Mouse (Mus musculus) embryonic facial prominence, embryonic 10.5 days (tissue): ENCODE measurements around the gene Rras. TPM values are rescaled to one million over a fixed set of nuclear protein-coding genes. Genes with fewer than 3 reads are reported as not detected.
A peak's percentile ranks its signal among the peaks of the same experiment; 100 is the strongest.

Source experiments
- DNase-seq: peaks from one replicate; pipeline ENCODE4 v3.0.0-alpha.2; 2017; ENCODE audit warnings: low spot score
- H3K27ac ChIP-seq: fragments of 300-500 bp; sonication (generic); replicated peaks from 2 replicates; pipeline ENCODE4 v1.5.1; 2016; ENCODE audit warnings: mild to moderate bottlenecking
- H3K27me3 ChIP-seq: fragments of 300-500 bp; sonication (generic); replicated peaks from 2 replicates; pipeline ENCODE4 v1.6.1; 2016; ENCODE audit warnings: low read depth, mild to moderate bottlenecking; ENCODE audit not compliant: poor library complexity, severe bottlenecking
- H3K36me3 ChIP-seq: fragments of 300-500 bp; sonication (generic); replicated peaks from 2 replicates; pipeline ENCODE4 v1.6.1; 2016; ENCODE audit warnings: mild to moderate bottlenecking, moderate library complexity
- H3K4me1 ChIP-seq: fragments of 300-500 bp; sonication (generic); 2 replicates; pipeline ENCODE4 v1.6.1; 2016
- H3K4me3 ChIP-seq: fragments of 300-500 bp; sonication (generic); 2 replicates; pipeline ENCODE4 v1.5.1; 2016; ENCODE audit warnings: mild to moderate bottlenecking, moderate library complexity
- H3K9me3 ChIP-seq: fragments of 300-500 bp; sonication (generic); 2 replicates; pipeline ENCODE4 v1.6.1; 2016; ENCODE audit warnings: mild to moderate bottlenecking
- WGBS: fragments of 180-500 bp; shearing (Covaris S2); methylation state at CpG from one replicate; pipeline ENCODE4 v1.1.7; 2016; 5-methylcytosine and 5-hydroxymethylcytosine counted together
- polyA plus RNA-seq: library from polyadenylated mRNA; unstranded; fragments of >200 nt; fragmentation: Nextera tagmentation; extraction: Ambion mirVana; gene quantifications from 2 replicates; pipeline ENCODE4 v1.2.1, GENCODE M21; 2016

The Rras gene
- polyA plus RNA-seq, 1 experiment from 2014 or later, result 20.3 TPM

- peak; percentile 54 for DNase-seq
Observed at GRCm38 (mm10) chr7:45051601-45051974, 33.8 kb downstream of the Rras start.

GRCm38 (mm10) chr7:45052181-45052861 lies 34.6 kb downstream of the Rras start:
- H3K27ac ChIP-seq, result peak overlapping the region; percentile 99
- H3K9me3 ChIP-seq, result no peaks in the 10 kb centered on the region
- peaks cover 46% of the 10 kb centered on the region for H3K4me1 ChIP-seq
- H3K36me3 ChIP-seq, result peaks cover 41% of the 10 kb centered on the region
- peak overlapping the region; percentile 97 for H3K4me3 ChIP-seq
- peak; percentile 58 for DNase-seq
- H3K27me3 ChIP-seq, result no peaks in the 10 kb centered on the region
- WGBS, result under 1% methylated on average over 38 of the region's 38 CpGs

More at GRCm38 (mm10) chr7:45051601-45051974, 33.8 kb downstream of the Rras start:
- no peaks in the 10 kb centered on the region for H3K9me3 ChIP-seq
- H3K27ac ChIP-seq, result peak overlapping the region; percentile 99
- WGBS, result 2% methylated on average over 13 of the region's 13 CpGs
- peaks cover 48% of the 10 kb centered on the region for H3K36me3 ChIP-seq
- H3K4me3 ChIP-seq, result peak overlapping the region; percentile 97
- peaks cover 53% of the 10 kb centered on the region for H3K4me1 ChIP-seq
- H3K27me3 ChIP-seq, result no peaks in the 10 kb centered on the region

- DNase-seq, result no peak
- Histone ChIP-seq H3K36me3 (peaks cover 36% of the 10 kb centered on the region), H3K4me3 (peak within 1 kb of the TSS; percentile 97), H3K27me3 (no peaks in the 10 kb centered on the region), H3K9me3 (no peaks in the 10 kb centered on the region), H3K4me1 (peaks cover 46% of the 10 kb centered on the region), H3K27ac (peak within 1 kb of the TSS; percentile 99)
- 2% methylated on average over 17 of the region's 18 CpGs for WGBS
Observed at GRCm38 (mm10) chr7:45052862-45053116, 35.0 kb downstream of the Rras start, which contains the start of gene Prr12. Gene Prr12, minus strand, starts transcription at chr7:45052881.

- DNase-seq, result peak; percentile 90
- Histone ChIP-seq H3K27ac (peak overlapping the region; percentile 99), H3K27me3 (no peaks in the 10 kb centered on the region), H3K9me3 (no peaks in the 10 kb centered on the region), H3K4me1 (peaks cover 46% of the 10 kb centered on the region), H3K36me3 (peaks cover 31% of the 10 kb centered on the region), H3K4me3 (peak overlapping the region; percentile 97)
- under 1% methylated on average over 55 of the region's 59 CpGs for WGBS
Observed at GRCm38 (mm10) chr7:45053117-45053930, 35.6 kb downstream of the Rras start.

- under 1% methylated on average over 33 of the region's 33 CpGs for WGBS
- Histone ChIP-seq H3K36me3 (peaks cover 24% of the 10 kb centered on the region), H3K4me3 (peak overlapping the region; percentile 97), H3K27me3 (no peaks in the 10 kb centered on the region), H3K9me3 (no peaks in the 10 kb centered on the region), H3K4me1 (peaks cover 50% of the 10 kb centered on the region), H3K27ac (peak overlapping the region; percentile 99)
- DNase-seq, result peak; percentile 97
Observed at GRCm38 (mm10) chr7:45053931-45054510, 36.3 kb downstream of the Rras start.

DNA sequence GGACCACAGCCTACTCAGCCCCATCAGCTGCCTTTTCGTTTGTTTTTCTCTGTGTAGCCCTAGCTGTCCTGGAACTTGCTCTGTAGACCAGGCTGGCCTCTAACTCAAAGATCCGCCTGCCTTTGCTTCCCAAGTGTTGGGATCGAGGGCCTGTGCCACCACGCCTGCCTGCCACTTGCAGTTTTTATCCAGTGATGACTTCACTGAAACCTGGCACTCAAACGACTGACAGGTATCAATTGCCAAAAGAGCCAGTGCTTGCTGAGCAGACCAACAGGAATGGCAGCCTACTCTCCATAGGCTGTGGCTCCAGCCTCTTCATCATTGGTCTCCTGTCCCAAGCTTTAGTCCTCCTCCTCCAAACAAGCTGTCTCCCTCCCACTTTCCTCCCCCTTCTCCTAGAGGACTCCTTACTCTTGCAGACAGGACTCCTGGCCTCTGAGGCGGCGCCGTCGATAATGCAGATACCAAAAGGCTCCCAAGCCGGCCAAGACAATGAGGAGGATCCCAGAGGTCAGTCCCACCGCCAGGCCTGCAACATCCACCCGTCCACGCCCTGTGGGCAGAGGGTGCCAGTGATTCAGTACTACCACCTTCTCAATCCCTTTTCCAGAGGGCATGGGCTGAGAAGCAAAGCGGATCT lies 38.7 kb downstream of the Rras start:
- no peak for DNase-seq
- no peaks in the 10 kb centered on the region for H3K9me3 ChIP-seq
- peaks cover 51% of the 10 kb centered on the region for H3K4me1 ChIP-seq
- no peaks in the 10 kb centered on the region for H3K36me3 ChIP-seq
- no peaks in the 10 kb centered on the region for H3K27me3 ChIP-seq
- H3K27ac ChIP-seq, result peak overlapping the region; percentile 48
- H3K4me3 ChIP-seq, result 0 out of 2 replicates have a peak overlapping the region, but pooled peaks have one; percentile 11
- 64% methylated on average over 14 of the region's 14 CpGs for WGBS

DNA sequence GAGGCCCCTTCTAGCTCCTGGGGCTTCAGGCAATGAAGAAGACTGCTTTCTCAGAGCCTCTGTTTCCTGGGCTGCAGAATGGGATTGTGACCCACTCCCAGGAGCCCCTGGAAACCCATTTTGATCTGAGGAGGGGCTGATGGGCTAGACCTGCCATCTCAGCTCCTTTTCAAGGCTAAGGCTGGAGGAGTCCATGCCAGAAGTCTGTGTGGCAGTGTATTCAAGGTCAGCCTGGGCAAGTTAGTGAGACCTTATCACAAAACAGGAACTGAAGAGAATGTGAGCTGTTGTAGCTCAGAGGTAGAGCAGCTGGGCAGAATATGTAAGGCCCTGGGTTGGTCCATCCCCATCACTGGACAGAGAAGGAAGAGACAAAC lies 39.2 kb downstream of the Rras start:
- Histone ChIP-seq H3K27me3 (no peaks in the 10 kb centered on the region), H3K27ac (peak overlapping the region; percentile 48), H3K36me3 (no peaks in the 10 kb centered on the region), H3K4me1 (peaks cover 51% of the 10 kb centered on the region), H3K4me3 (no peak overlapping the region), H3K9me3 (no peaks in the 10 kb centered on the region)
- no peak for DNase-seq

DNA sequence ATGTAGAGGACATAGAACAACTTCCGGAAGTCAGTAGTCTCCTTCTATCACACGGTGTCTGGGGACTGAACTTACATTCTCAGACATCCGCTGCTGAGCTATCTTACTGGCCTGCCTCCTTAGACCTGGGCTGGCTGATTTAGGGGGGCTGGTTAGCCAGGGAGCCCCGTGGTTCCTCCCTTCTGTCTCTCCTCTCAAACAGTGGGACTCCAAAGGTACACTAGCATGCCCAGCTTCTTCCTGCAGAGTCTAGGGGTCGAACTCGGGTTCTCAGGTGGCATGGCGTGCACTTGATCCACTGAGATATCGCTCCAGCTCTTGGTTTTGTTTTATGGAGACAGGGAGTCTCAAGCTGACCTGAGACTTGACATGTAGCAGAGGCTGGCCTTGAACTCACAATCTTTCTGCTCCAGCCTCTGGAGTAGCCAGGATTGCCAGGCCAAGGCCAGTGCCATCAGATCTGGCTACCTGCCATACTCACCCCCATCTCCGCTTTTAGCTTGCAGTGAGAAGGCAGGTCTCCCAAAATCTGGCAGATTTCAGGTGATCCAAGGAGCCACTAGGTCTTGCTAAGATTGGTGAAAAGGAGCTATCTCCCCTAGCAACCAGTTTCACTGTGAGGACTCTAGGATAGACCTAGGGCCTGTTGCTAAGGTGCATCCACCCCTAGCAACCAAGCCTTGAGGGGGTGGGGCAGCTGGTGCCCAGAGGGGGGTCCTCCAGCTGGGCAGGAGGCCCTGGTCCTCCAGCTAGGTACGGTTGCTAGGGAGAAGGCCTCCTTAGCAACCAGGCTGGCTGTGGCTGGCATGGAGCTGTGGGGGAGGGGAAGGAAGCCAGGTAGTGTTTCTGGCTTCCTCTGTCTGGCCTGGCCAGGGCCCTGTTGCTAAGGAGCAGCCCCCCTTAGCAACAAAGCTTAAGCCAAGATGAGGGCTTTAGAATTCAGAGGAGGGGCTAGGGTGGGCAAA lies 41.1 kb downstream of the Rras start:
- 78% methylated on average over 10 of the region's 10 CpGs for WGBS
- Histone ChIP-seq H3K27ac (peak overlapping the region; percentile 75), H3K4me1 (peaks cover 52% of the 10 kb centered on the region), H3K36me3 (no peaks in the 10 kb centered on the region), H3K9me3 (no peaks in the 10 kb centered on the region), H3K27me3 (no peaks in the 10 kb centered on the region), H3K4me3 (peak overlapping the region; percentile 11; the same call in 1 of the 2 replicates)
- peak; percentile 73 for DNase-seq

GRCm38 (mm10) chr7:45060632-45061122 lies 42.9 kb downstream of the Rras start:
- H3K4me3 ChIP-seq, result peak overlapping the region; percentile 73; the same call in 1 of the 2 replicates
- H3K9me3 ChIP-seq, result no peaks in the 10 kb centered on the region
- H3K4me1 ChIP-seq, result peaks cover 42% of the 10 kb centered on the region
- H3K27me3 ChIP-seq, result no peaks in the 10 kb centered on the region
- WGBS, result 91% methylated on average over 6 of the region's 6 CpGs
- no peaks in the 10 kb centered on the region for H3K36me3 ChIP-seq
- no peak for DNase-seq
- H3K27ac ChIP-seq, result peak overlapping the region; percentile 89

DNA sequence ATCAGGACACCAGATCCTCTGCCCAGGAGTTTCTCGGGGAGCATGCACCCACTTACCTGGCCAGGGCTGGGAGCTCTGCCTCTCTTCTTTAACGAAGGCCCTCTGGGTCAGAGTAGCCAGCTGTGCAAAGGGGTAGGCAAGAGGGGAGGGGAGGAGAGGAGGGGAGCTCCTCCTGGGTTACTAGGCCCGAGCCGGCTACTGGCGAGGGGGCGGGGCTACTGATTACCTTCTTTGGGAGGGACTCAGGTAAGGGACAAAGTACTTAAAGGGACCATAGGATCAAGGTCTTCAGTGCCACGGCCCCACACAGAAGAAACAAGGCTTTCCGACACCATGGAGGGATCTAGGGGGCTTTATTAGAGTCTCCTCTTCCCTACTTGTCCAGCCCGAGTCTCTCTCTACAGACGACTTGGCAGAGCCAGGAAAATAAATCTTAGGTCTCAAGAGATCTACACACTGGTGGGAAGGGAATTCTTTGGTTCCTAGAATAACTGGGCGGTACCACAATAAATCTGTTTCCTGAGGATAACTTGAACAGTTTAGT lies 43.8 kb downstream of the Rras start:
- Histone ChIP-seq H3K27ac (peak overlapping the region; percentile 89), H3K4me1 (peaks cover 42% of the 10 kb centered on the region), H3K27me3 (no peaks in the 10 kb centered on the region), H3K36me3 (no peaks in the 10 kb centered on the region), H3K9me3 (no peaks in the 10 kb centered on the region), H3K4me3 (peak overlapping the region; percentile 73)
- peak; percentile 46 for DNase-seq
- WGBS, result 17% methylated on average over 11 of the region's 11 CpGs

DNA sequence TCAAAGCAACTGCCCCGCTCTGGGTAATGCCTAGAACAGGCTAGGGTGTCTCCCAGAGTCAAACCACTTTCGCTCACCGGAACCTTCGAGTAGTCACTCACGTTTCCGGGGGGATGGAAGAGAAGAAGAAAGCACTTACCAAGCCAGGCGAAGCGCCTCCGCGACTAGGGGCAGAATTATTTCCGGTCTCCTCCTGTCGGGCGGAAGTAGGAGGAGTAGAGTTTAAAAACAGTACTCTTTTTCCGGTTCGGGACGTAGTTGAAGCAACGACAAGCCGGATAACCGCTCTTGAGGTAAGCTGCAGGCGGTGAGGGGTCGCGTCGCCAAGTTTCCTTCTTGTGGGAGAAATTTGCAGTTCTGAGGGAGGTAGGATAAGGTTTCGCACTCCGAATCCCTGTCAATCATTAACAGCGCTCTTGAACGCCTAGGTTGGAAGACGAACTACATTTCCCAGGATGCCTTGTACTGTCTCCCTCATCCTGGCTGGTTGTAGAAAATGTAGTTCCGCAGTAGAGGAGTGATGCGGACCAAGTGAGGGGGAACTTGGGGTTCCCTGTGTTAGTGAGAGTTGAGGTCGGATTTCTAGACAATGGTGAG lies 44.6 kb downstream of the Rras start, which contains the start of the genes Nosip and Prrg2:
Gene Nosip, plus strand, starts transcription at position 191 of the 597 bp plus-strand sequence.
Gene Prrg2, minus strand, starts transcription at position 439 of the 597 bp plus-strand sequence.
- H3K36me3 ChIP-seq, result no peaks in the 10 kb centered on the region
- peaks cover 42% of the 10 kb centered on the region for H3K4me1 ChIP-seq
- H3K9me3 ChIP-seq, result no peaks in the 10 kb centered on the region
- peak; percentile 94 for DNase-seq
- WGBS, result under 1% methylated on average over 31 of the region's 31 CpGs
- no peaks in the 10 kb centered on the region for H3K27me3 ChIP-seq
- H3K4me3 ChIP-seq, result peak within 1 kb of the TSS; percentile 73
- peak within 1 kb of the TSS; percentile 89 for H3K27ac ChIP-seq
